Mouse (Mus musculus) lung, postnatal 10 days (tissue): ENCODE measurements at regions not wholly inside any gene's neighbourhood (a gene's known extent, or its start where the extent isn't known, plus 50 kb on each side); places are given as distances from the start of the nearest gene placed in this dataset.

Source experiments
- DNase-seq: peaks from one replicate; pipeline ENCODE4 v3.0.0; 2021

DNA sequence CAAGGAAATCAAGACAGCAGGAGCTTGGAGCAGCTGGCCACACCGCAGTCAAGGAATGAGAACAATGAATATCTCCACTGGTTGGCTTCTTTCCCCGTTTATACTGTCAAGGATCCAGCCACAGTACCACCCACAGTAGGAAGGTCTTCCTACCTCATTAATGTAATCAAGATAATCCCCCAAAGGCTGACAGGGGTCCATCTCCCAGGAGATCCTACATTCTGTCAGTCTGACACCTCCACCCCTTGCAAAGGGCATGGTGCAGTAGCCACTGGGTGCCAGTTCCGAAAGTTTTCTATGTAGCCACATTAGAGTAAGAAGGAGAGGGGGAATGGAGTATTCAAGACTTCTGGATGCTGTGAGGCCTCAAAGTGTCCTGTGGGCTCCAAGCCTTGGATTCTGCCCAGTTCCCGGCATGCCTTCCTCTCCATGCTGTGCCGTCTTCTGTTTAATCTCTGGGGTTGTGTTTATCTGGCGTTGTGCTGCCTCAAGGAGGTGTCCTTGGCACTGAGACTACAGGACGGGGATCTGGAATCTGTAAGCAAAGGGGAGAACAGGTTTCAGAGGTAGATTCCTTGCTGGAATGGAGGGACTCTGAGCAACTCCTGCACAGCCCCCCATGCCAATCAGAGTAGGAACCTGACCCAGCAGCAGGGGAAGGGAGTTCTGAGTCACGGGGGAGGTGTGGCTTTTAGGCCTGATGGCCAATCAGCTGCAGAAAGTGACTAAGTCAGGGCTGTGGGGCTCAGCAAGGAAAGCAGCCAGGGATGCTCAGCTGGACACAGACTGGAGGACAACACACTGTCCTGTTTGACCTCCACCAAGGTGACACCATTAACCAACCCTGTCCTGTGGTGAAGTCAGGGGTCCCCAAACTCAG is 77.3 kb upstream of the Wscd1 start:
- DNase-seq: peak; percentile 5

GRCm38 (mm10) chr11:71674319-71674718 is 75.4 kb upstream of the Wscd1 start:
- peak; percentile 62 for DNase-seq

- DNase-seq: no peak
Observed at GRCm38 (mm10) chr11:71675714-71676313, 73.9 kb upstream of the Wscd1 start.

DNA sequence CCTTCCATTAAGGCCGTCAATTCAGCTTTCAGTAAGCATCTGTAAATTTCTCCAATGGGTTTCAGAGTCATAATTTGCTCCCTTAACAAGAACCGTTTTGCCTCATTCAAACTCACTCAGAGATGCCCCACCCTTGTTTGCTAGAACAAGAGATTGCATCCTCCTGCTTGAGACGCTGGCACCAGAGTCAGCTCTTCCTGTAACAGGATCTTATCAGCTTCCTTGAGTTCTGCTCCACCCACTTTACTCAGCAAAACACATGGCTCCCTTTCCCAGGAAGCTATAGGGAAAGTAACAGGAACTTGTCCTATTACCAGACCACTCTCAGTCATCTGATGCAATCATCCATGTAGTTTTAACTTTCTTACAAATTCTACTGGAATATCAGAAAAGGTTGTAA is 52.7 kb upstream of the Wscd1 start:
- peak; percentile 48 for DNase-seq

DNA sequence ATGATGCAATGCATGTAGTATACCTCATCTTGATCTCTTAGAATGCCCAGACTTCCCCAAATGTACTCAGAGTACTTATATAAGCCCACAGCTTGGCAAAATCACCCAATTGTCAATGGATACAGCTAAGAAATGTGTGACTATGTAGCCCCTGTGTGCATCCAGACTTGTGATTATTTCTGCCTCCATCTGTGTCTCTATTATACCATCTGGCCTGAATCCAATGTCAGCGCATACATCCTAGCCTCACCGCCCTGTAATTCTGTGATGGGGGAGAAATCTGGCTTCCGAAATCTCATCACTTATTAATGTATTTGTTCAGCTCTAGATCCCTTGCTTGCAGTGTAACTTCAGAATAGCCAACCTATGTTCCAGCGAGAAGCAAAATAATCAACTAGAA is 50.9 kb upstream of the Wscd1 start:
- DNase-seq: no peak
